Mouse (Mus musculus) hindbrain, embryonic 12.5 days (tissue): ENCODE data around the gene Gm10964. TPM values are rescaled to one million over a fixed set of nuclear protein-coding genes. Genes with fewer than 3 reads are reported as not detected.
A peak's percentile ranks its signal among the peaks of the same experiment; 100 is the strongest.

ENCODE experiments used
- ATAC-seq: fragments of 200-750 bp; cut with Nextera tagmentation; 2 replicates; pipeline ENCODE4 v1.8.0; 2017; ENCODE audit warnings: moderate TSS enrichment; ENCODE audit not compliant: low FRiP score
- H3K27ac ChIP-seq: fragments of 300-500 bp; sonication (generic); 2 replicates; pipeline ENCODE4 v1.5.1; 2016; ENCODE audit warnings: mild to moderate bottlenecking
- H3K27me3 ChIP-seq: fragments of 300-500 bp; sonication (generic); 2 replicates; pipeline ENCODE4 v1.6.1; 2016; ENCODE audit warnings: mild to moderate bottlenecking
- H3K36me3 ChIP-seq: fragments of 300-500 bp; sonication (generic); 2 replicates; pipeline ENCODE4 v1.6.1; 2016; ENCODE audit warnings: mild to moderate bottlenecking
- H3K4me1 ChIP-seq: fragments of 300-500 bp; sonication (generic); 2 replicates; pipeline ENCODE4 v1.6.1; 2016
- H3K4me2 ChIP-seq: fragments of 300-500 bp; sonication (generic); replicated peaks from 2 replicates; pipeline ENCODE4 v1.6.1; 2016; ENCODE audit warnings: mild to moderate bottlenecking
- H3K4me3 ChIP-seq: fragments of 300-500 bp; sonication (generic); 2 replicates; pipeline ENCODE4 v1.5.1; 2016; ENCODE audit warnings: mild to moderate bottlenecking
- H3K9ac ChIP-seq: fragments of 300-500 bp; sonication (generic); 2 replicates; pipeline ENCODE4 v1.6.1; 2016; ENCODE audit warnings: mild to moderate bottlenecking, moderate library complexity
- H3K9me3 ChIP-seq: fragments of 300-500 bp; sonication (generic); replicated peaks from 2 replicates; pipeline ENCODE4 v1.6.1; 2016; ENCODE audit warnings: mild to moderate bottlenecking
- WGBS: fragments of 180-500 bp; shearing (Covaris S2); methylation state at CpG from one replicate; pipeline ENCODE4 v1.1.7; 2016; 5-methylcytosine and 5-hydroxymethylcytosine counted together
- polyA plus RNA-seq: library from polyadenylated mRNA; unstranded; fragments of >200 nt; fragmentation: Nextera tagmentation; extraction: Ambion mirVana; gene quantifications from 2 replicates; pipeline ENCODE4 v1.2.1, GENCODE M21; 2016

Gene Gm10964
- polyA plus RNA-seq, 1 experiment from 2014 or later, result not detected

GRCm38 (mm10) chr3:103735776-103736600, 3.2 kb upstream of the Gm10964 start:
- H3K4me3 ChIP-seq, result peak overlapping the region; percentile 12

GRCm38 (mm10) chr3:103737061-103737754, 2.0 kb upstream of the Gm10964 start:
- H3K4me3 ChIP-seq, result peak overlapping the region; percentile 22
- H3K4me1 ChIP-seq, result peaks cover 59% of the 10 kb centered on the region
- H3K27me3 ChIP-seq, result no peaks in the 10 kb centered on the region
- peaks cover 3% of the 10 kb centered on the region; the same call in 1 of the 2 replicates for H3K36me3 ChIP-seq
- H3K9ac ChIP-seq, result peak overlapping the region; percentile 49
- H3K4me2 ChIP-seq, result peak overlapping the region; percentile 47
- 0 out of 2 replicates have a peak, but pooled peaks have one; percentile 1 for ATAC-seq
- no peaks in the 10 kb centered on the region for H3K9me3 ChIP-seq
- H3K27ac ChIP-seq, result peak overlapping the region; percentile 91
- 54% methylated on average over 16 of the region's 16 CpGs for WGBS

More at GRCm38 (mm10) chr3:103735776-103736600, 3.2 kb upstream of the Gm10964 start:
- ATAC-seq, result no peak
- WGBS, result 56% methylated on average over 28 of the region's 28 CpGs
- H3K9me3 ChIP-seq, result no peaks in the 10 kb centered on the region
- H3K27ac ChIP-seq, result peak overlapping the region; percentile 91
- peak overlapping the region; percentile 47 for H3K4me2 ChIP-seq
- no peak overlapping the region; the same call in 1 of the 2 replicates for H3K9ac ChIP-seq
- H3K4me1 ChIP-seq, result peaks cover 59% of the 10 kb centered on the region
- no peaks in the 10 kb centered on the region for H3K27me3 ChIP-seq
- no peaks in the 10 kb centered on the region for H3K36me3 ChIP-seq

GRCm38 (mm10) chr3:103737778-103738571, 1.2 kb upstream of the Gm10964 start, which contains the start of gene Olfml3:
Gene Olfml3, minus strand, starts transcription at chr3:103738001.
- peaks cover 6% of the 10 kb centered on the region; the same call in 1 of the 2 replicates for H3K36me3 ChIP-seq

GRCm38 (mm10) chr3:103740342-103740741, 1.2 kb downstream of the Gm10964 start:
- 33% methylated on average over 5 of the region's 5 CpGs for WGBS
- Histone ChIP-seq H3K9me3 (no peaks in the 10 kb centered on the region), H3K4me2 (no peak overlapping the region), H3K36me3 (peaks cover 28% of the 10 kb centered on the region), H3K27me3 (no peaks in the 10 kb centered on the region), H3K4me1 (peaks cover 31% of the 10 kb centered on the region), H3K4me3 (no peak overlapping the region), H3K27ac (no peak overlapping the region), H3K9ac (no peak overlapping the region)
- ATAC-seq, result no peak

More at GRCm38 (mm10) chr3:103737778-103738571, 1.2 kb upstream of the Gm10964 start, which contains the start of gene Olfml3:
- no peaks in the 10 kb centered on the region for H3K9me3 ChIP-seq
- peak within 1 kb of the TSS; percentile 22 for H3K4me3 ChIP-seq
- H3K27ac ChIP-seq, result peak within 1 kb of the TSS; percentile 91
- H3K27me3 ChIP-seq, result no peaks in the 10 kb centered on the region
- WGBS, result under 1% methylated on average over 18 of the region's 18 CpGs
- peak within 1 kb of the TSS; percentile 49 for H3K9ac ChIP-seq
- ATAC-seq, result peak; percentile 74
- peak within 1 kb of the TSS; percentile 47 for H3K4me2 ChIP-seq
- H3K4me1 ChIP-seq, result peaks cover 55% of the 10 kb centered on the region

- Histone ChIP-seq H3K9me3 (no peaks in the 10 kb centered on the region), H3K4me1 (peaks cover 3% of the 10 kb centered on the region; the same call in 1 of the 2 replicates), H3K4me3 (no peak overlapping the region), H3K27me3 (no peaks in the 10 kb centered on the region), H3K4me2 (no peak overlapping the region), H3K27ac (no peak overlapping the region), H3K36me3 (peaks cover 55% of the 10 kb centered on the region), H3K9ac (no peak overlapping the region)
- WGBS, result 86% methylated on average over 6 of the region's 6 CpGs
- no peak for ATAC-seq
These were observed 4.0 kb downstream of the Gm10964 start for GRCm38 (mm10) chr3:103743208-103743607.

GRCm38 (mm10) chr3:103745001-103745770, 6.0 kb downstream of the Gm10964 start:
- 94% methylated on average over 14 of the region's 14 CpGs for WGBS
- Histone ChIP-seq H3K4me2 (no peak overlapping the region), H3K4me3 (no peak overlapping the region), H3K9me3 (no peaks in the 10 kb centered on the region), H3K27ac (no peak overlapping the region), H3K4me1 (peaks cover 3% of the 10 kb centered on the region; the same call in 1 of the 2 replicates), H3K36me3 (peaks cover 74% of the 10 kb centered on the region), H3K9ac (no peak overlapping the region), H3K27me3 (no peaks in the 10 kb centered on the region)
- ATAC-seq, result no peak

- H3K4me1 ChIP-seq, result no peaks in the 10 kb centered on the region
- H3K27ac ChIP-seq, result no peak overlapping the region
- H3K36me3 ChIP-seq, result peaks cover 84% of the 10 kb centered on the region
- WGBS, result 91% methylated on average over 5 of the region's 5 CpGs
- no peak for ATAC-seq
- H3K9ac ChIP-seq, result no peak overlapping the region
- no peaks in the 10 kb centered on the region for H3K9me3 ChIP-seq
- H3K27me3 ChIP-seq, result no peaks in the 10 kb centered on the region
- no peak overlapping the region for H3K4me3 ChIP-seq
- no peak overlapping the region for H3K4me2 ChIP-seq
These were observed 7.5 kb downstream of the Gm10964 start for GRCm38 (mm10) chr3:103746711-103747110.

- H3K36me3 ChIP-seq, result peaks cover 75% of the 10 kb centered on the region
- 85% methylated on average over 2 of the region's 2 CpGs for WGBS
- H3K9me3 ChIP-seq, result no peaks in the 10 kb centered on the region
These were observed 12.4 kb downstream of the Gm10964 start for GRCm38 (mm10) chr3:103751558-103751957.

GRCm38 (mm10) chr3:103755351-103755750, 16.2 kb downstream of the Gm10964 start:
- no peak for ATAC-seq
- peaks cover 70% of the 10 kb centered on the region for H3K36me3 ChIP-seq

More at GRCm38 (mm10) chr3:103751558-103751957, 12.4 kb downstream of the Gm10964 start:
- ATAC-seq, result no peak
- Histone ChIP-seq H3K27me3 (no peaks in the 10 kb centered on the region), H3K4me3 (no peak overlapping the region), H3K4me1 (no peaks in the 10 kb centered on the region), H3K4me2 (no peak overlapping the region), H3K9ac (no peak overlapping the region), H3K27ac (no peak overlapping the region)

GRCm38 (mm10) chr3:103756920-103757319, 17.8 kb downstream of the Gm10964 start:
- Histone ChIP-seq H3K4me2 (no peak overlapping the region), H3K36me3 (peaks cover 67% of the 10 kb centered on the region), H3K9ac (no peak overlapping the region), H3K27me3 (no peaks in the 10 kb centered on the region), H3K27ac (no peak overlapping the region), H3K4me1 (no peaks in the 10 kb centered on the region), H3K9me3 (no peaks in the 10 kb centered on the region), H3K4me3 (no peak overlapping the region)
- WGBS, result 92% methylated on average over 2 of the region's 2 CpGs
- no peak for ATAC-seq

More at GRCm38 (mm10) chr3:103755351-103755750, 16.2 kb downstream of the Gm10964 start:
- Histone ChIP-seq H3K27me3 (no peaks in the 10 kb centered on the region), H3K27ac (no peak overlapping the region), H3K9me3 (no peaks in the 10 kb centered on the region), H3K4me2 (no peak overlapping the region), H3K4me1 (no peaks in the 10 kb centered on the region), H3K9ac (no peak overlapping the region), H3K4me3 (no peak overlapping the region)
- WGBS, result 83% methylated on average over 3 of the region's 3 CpGs

- Histone ChIP-seq H3K4me3 (no peak overlapping the region), H3K4me2 (no peak overlapping the region), H3K36me3 (peaks cover 69% of the 10 kb centered on the region), H3K27me3 (no peaks in the 10 kb centered on the region), H3K4me1 (no peaks in the 10 kb centered on the region), H3K9ac (no peak overlapping the region), H3K27ac (no peak overlapping the region), H3K9me3 (no peaks in the 10 kb centered on the region)
- WGBS, result 85% methylated on average over 7 of the region's 7 CpGs
- no peak for ATAC-seq
These were observed 19.3 kb downstream of the Gm10964 start for GRCm38 (mm10) chr3:103758456-103758855.
